Mouse (Mus musculus) 3134 (cell line): ENCODE measurements around the gene Scgb1b10.
"Not testable (repeated sequence)": the region's sequence is repeated elsewhere in the genome, so short reads cannot be mapped to it uniquely, and the experiment has no call there.

Experiments
- DNase-seq: peaks from one replicate; pipeline ENCODE4 v3.0.0-alpha.2; 2011; ENCODE audit warnings: low spot score; ENCODE audit not compliant: insufficient read length; ENCODE audit errors: extremely low read depth

Scgb1b10 gene

GRCm38 (mm10) chr7:32100553-32100952 lies at the start of gene Scgb1b10:
TSS of gene Scgb1b10 (plus strand) at chr7:32100853.
- not testable (repeated sequence) for DNase-seq
